ENCODE assay signal across 21 mouse cellular contexts in the genomic region with DNA sequence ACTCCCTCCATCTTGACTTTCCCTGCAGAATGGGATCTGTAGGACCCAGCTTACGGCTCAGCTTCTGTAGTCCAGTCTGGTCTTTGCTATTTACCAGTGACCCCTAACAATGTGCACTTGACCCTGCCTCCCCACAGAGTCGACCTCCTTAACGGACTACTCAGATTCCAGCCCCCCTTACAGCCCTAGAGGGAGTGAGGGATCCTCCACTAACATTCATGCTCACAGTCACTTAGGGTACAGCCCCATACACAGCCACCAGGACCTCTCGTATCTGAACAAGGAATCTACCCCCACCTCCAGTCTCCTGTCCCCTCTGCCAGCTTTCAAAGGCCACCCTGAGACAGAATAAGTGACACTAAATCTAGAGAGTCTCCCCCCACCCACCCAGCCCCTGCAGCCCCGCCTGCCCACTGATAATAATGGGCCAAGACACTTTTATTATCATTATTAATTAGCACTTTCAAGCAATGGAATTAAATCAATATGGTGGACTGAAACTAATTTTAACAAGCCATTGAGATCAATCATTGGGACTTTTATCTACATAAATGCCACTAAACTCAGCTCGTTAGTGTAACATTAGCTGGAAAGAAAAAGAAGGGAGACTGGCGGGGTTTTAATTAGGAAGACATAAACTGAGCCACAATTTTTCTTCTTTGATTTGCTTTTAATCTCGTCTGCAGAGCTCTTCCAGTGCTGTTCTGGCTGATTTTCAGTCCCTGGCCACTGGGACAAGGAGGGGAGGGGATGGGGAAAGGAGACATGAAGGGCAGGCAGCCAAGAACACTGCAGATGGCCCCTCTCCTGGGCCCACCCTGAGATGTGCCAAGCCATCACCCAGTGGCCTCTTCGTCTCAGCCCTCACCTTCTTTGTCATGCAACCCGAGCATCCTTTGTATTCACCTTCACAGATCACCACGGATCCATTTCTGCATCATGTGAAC.
DNase-seq lines count a peak whose midpoint lies in the region; ATAC-seq and TF ChIP-seq lines count a peak whose summit lies in the region.
"Had no signal": no experiment of that assay in that cellular context is flagged by ENCODE, and none has a peak within 500 bp of the region (broad histone marks: within the 10 kb centered on the region; RNA-seq: fewer than 3 reads in every experiment).

No protein-coding gene starts in this region.

- TF ChIP-seq CTCF in hindbrain, postnatal 0 days (IDR thresholded peaks at IDR 0.05; ENCODE audit: low read depth), result no peak

- DNase-seq in cerebellum, postnatal 10 days, result peak; percentile 43 to 61
- no peak for DNase-seq in cerebellum, adult 18-20 months
- DNase-seq in hindbrain, postnatal 0 days (ENCODE audit: low spot score), result no peak
- peak; percentile 33 for DNase-seq in embryo, embryonic 11 days
- no peak for DNase-seq in natural killer cell, adult 2 months (ENCODE audit: low spot score in 2 of 2)
- DNase-seq: adrenal gland, adult 8-10 months; cerebellum, postnatal 25 days; heart, postnatal 36 days; layer of hippocampus, adult 9-11 months; liver, embryonic 13.5 days; lung, embryonic 14.5 days; lung, postnatal 36 days; right cerebral cortex, postnatal 4 days; thymus, adult 2 months had no signal

- no peaks in the 10 kb centered on the region for H3K4me1 ChIP-seq in hindbrain, embryonic 16.5 days (ENCODE audit: control insufficient read depth, insufficient read depth, low read depth, low read length)
- H3K4me1 ChIP-seq in hindbrain, postnatal 0 days (ENCODE audit: insufficient read depth, low read length), result no peaks in the 10 kb centered on the region
- H3K4me1 ChIP-seq in megakaryocyte, embryonic 14.5 days, result no peaks in the 10 kb centered on the region
- H3K4me1 ChIP-seq: embryonic facial prominence, embryonic 13.5 days; liver, embryonic 13.5 days; midbrain, embryonic 13.5 days had no signal

- no peaks in the 10 kb centered on the region for H3K9me3 ChIP-seq in hindbrain, embryonic 16.5 days (ENCODE audit: control insufficient read depth, low read length)
- H3K9me3 ChIP-seq in hindbrain, postnatal 0 days (ENCODE audit: low read length), result no peaks in the 10 kb centered on the region
- peaks cover 28% of the 10 kb centered on the region for H3K9me3 ChIP-seq in megakaryocyte, embryonic 14.5 days
- H3K9me3 ChIP-seq: embryonic facial prominence, embryonic 13.5 days; liver, embryonic 13.5 days; midbrain, embryonic 13.5 days had no signal

- no peak overlapping the region for H3K27ac ChIP-seq in hindbrain, embryonic 16.5 days (ENCODE audit: low read depth, low read length)
- H3K27ac ChIP-seq in hindbrain, postnatal 0 days, result no peak overlapping the region
- H3K27ac ChIP-seq: embryonic facial prominence, embryonic 13.5 days; hindbrain, embryonic 14.5 days; liver, embryonic 13.5 days; midbrain, embryonic 13.5 days had no signal

- peak; percentile 48; the same call in 1 of the 2 replicates for ATAC-seq in hindbrain, embryonic 16.5 days
- no peak for ATAC-seq in hindbrain, postnatal 0 days
- no peak for ATAC-seq in megakaryocyte, adult 5-6 weeks (ENCODE audit: poor library complexity, severe bottlenecking)
- ATAC-seq: intestine, embryonic 16.5 days; midbrain, embryonic 13.5 days had no signal

- no peaks in the 10 kb centered on the region for H3K36me3 ChIP-seq in hindbrain, embryonic 16.5 days (ENCODE audit: control insufficient read depth, insufficient read depth, low read length)
- no peaks in the 10 kb centered on the region for H3K36me3 ChIP-seq in hindbrain, postnatal 0 days (ENCODE audit: insufficient read depth, low read length)
- H3K36me3 ChIP-seq in megakaryocyte, embryonic 14.5 days (replicated peaks; ENCODE audit: low read length), result no peaks in the 10 kb centered on the region
- H3K36me3 ChIP-seq: embryonic facial prominence, embryonic 13.5 days; liver, embryonic 13.5 days; midbrain, embryonic 13.5 days had no signal

- H3K27me3 ChIP-seq in hindbrain, embryonic 16.5 days (replicated peaks; ENCODE audit: control insufficient read depth, insufficient read depth, low read length), result no peaks in the 10 kb centered on the region
- no peaks in the 10 kb centered on the region for H3K27me3 ChIP-seq in hindbrain, postnatal 0 days (ENCODE audit: insufficient read depth, low read length)
- H3K27me3 ChIP-seq in megakaryocyte, embryonic 14.5 days (replicated peaks), result no peaks in the 10 kb centered on the region
- H3K27me3 ChIP-seq: embryonic facial prominence, embryonic 13.5 days; liver, embryonic 13.5 days had no signal

- no peak overlapping the region for H3K4me2 ChIP-seq in hindbrain, embryonic 16.5 days (ENCODE audit: low read length)
- H3K4me2 ChIP-seq in hindbrain, postnatal 0 days (ENCODE audit: low read depth, low read length), result no peak overlapping the region
- H3K4me2 ChIP-seq: embryonic facial prominence, embryonic 13.5 days; hindbrain, embryonic 14.5 days; liver, embryonic 13.5 days; lung, embryonic 14.5 days; midbrain, embryonic 13.5 days had no signal

- H3K9ac ChIP-seq in hindbrain, embryonic 16.5 days (ENCODE audit: low read depth, low read length), result no peak overlapping the region
- no peak overlapping the region for H3K9ac ChIP-seq in hindbrain, postnatal 0 days (replicated peaks; ENCODE audit: low read length)
- H3K9ac ChIP-seq: embryonic facial prominence, embryonic 13.5 days; hindbrain, embryonic 14.5 days; liver, embryonic 13.5 days; lung, embryonic 14.5 days; midbrain, embryonic 13.5 days had no signal

- WGBS in hindbrain, embryonic 16.5 days, result 45% methylated on average over 11 of the region's 11 CpGs
- WGBS in hindbrain, postnatal 0 days, result 50% methylated on average over 11 of the region's 11 CpGs

- no peak overlapping the region for H3K4me3 ChIP-seq in hindbrain, embryonic 16.5 days (ENCODE audit: low read length)
- no peak overlapping the region for H3K4me3 ChIP-seq in hindbrain, postnatal 0 days (ENCODE audit: low read length)
- H3K4me3 ChIP-seq in megakaryocyte, embryonic 14.5 days (replicated peaks), result peak overlapping the region; percentile 10
- H3K4me3 ChIP-seq: embryonic facial prominence, embryonic 13.5 days; liver, embryonic 13.5 days; midbrain, embryonic 13.5 days had no signal

Comparison
In these comparisons a context has a peak if more than half of its experiments do, and no peak if none do; other contexts are left out.
1. DNase-seq: peak in cerebellum, postnatal 10 days (2 of 2) and embryo, embryonic 11 days (single experiment); none in cerebellum, adult 18-20 months (0 of 2), hindbrain, postnatal 0 days (single experiment) and natural killer cell, adult 2 months (0 of 2).